16 mouse cellular contexts compared by ENCODE assay signal in genomic region chr12:21386201-21386600, GRCm38 (mm10).
"Had no signal": no experiment of that assay in that cellular context is flagged by ENCODE, and none has a peak within 500 bp of the region (broad histone marks: within the 10 kb centered on the region; RNA-seq: fewer than 3 reads in every experiment).

No protein-coding gene starts in this region.

- H3K9ac ChIP-seq: neural tube, embryonic 12.5 days; neural tube, embryonic 13.5 days; neural tube, embryonic 15.5 days; stomach, embryonic 15.5 days had no signal

- H3K27me3 ChIP-seq: neural tube, embryonic 12.5 days; neural tube, embryonic 13.5 days; neural tube, embryonic 15.5 days; stomach, embryonic 15.5 days had no signal

- DNase-seq: retina, postnatal 1 day; right cerebral cortex, adult 18-20 months; right cerebral cortex, postnatal 14 days; right cerebral cortex, postnatal 25 days; right cerebral cortex, postnatal 4 days; spleen, adult 18-20 months; thymus, adult 18-20 months; thymus, adult 2 months; thymus, postnatal 14 days; thymus, postnatal 25 days; thymus, postnatal 4 days had no signal

- H3K4me1 ChIP-seq: neural tube, embryonic 12.5 days; stomach, embryonic 15.5 days had no signal

- H3K4me3 ChIP-seq: neural tube, embryonic 12.5 days; neural tube, embryonic 13.5 days; neural tube, embryonic 15.5 days; stomach, embryonic 15.5 days had no signal

- H3K4me2 ChIP-seq: neural tube, embryonic 12.5 days; neural tube, embryonic 13.5 days; neural tube, embryonic 15.5 days; stomach, embryonic 15.5 days had no signal

- H3K9me3 ChIP-seq: neural tube, embryonic 12.5 days; neural tube, embryonic 13.5 days; neural tube, embryonic 15.5 days; stomach, embryonic 15.5 days had no signal

- H3K27ac ChIP-seq: neural tube, embryonic 12.5 days; neural tube, embryonic 13.5 days; neural tube, embryonic 15.5 days; stomach, embryonic 15.5 days; stomach, postnatal 0 days had no signal
